Mouse (Mus musculus): ENCODE data around the gene Glis2.

GRCm38 (mm10) chr16:4555555-4555954 lies 39.0 kb upstream of the Glis2 start:
- TF ChIP-seq MYOG (IDR thresholded peaks at IDR 0.05; ENCODE audit: control insufficient read depth, extremely low read depth, insufficient read length), result no peak
- TF ChIP-seq MYOD1 (IDR thresholded peaks at IDR 0.05; ENCODE audit: control insufficient read depth, insufficient read length, low read depth), result no peak
- TF ChIP-seq CTCF (IDR thresholded peaks at IDR 0.05; ENCODE audit: control insufficient read depth, insufficient read depth, insufficient read length), result no peak
- no peak for TF ChIP-seq MAX (IDR thresholded peaks at IDR 0.05)

Data from C2C12 (cell line).